Mouse (Mus musculus) cerebellum, postnatal 25 days (tissue): ENCODE measurements around the gene Gm17349.
A peak's percentile ranks its signal among the peaks of the same experiment; 100 is the strongest.

ENCODE experiments used
- DNase-seq, 2 experiments: peaks; one replicate each; pipeline ENCODE4 v3.0.0; 2021; ENCODE audit warnings: mixed read lengths in 2 of 2

Gm17349 gene

DNA sequence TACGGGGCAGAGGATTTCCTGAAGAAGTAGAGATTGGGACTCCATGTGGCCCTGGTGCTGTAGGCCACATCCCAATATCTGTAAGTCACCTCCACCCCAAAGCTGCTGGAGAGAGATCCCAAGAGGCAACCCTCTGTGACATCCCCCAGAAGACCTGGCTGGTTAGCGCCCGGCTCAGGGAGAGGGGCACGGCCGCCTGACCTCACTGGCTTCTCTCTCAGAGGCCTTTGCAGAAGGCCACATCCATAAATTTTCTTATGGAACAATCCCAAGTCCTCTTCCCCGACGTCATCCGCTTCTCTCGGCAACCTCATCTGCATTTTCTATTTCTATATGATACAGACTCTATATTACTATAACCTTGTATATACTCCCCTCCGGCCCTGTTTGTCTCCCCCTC is 5.6 kb downstream of the Gm17349 start:
- DNase-seq: peak in 1 of 2 experiments; percentile 10

- peak; percentile 26 to 43 for DNase-seq
These were observed 6.7 kb downstream of the Gm17349 start for GRCm38 (mm10) chr15:99698533-99699085.

- no peak for DNase-seq
These were observed 8.0 kb downstream of the Gm17349 start for GRCm38 (mm10) chr15:99697309-99697708.

DNA sequence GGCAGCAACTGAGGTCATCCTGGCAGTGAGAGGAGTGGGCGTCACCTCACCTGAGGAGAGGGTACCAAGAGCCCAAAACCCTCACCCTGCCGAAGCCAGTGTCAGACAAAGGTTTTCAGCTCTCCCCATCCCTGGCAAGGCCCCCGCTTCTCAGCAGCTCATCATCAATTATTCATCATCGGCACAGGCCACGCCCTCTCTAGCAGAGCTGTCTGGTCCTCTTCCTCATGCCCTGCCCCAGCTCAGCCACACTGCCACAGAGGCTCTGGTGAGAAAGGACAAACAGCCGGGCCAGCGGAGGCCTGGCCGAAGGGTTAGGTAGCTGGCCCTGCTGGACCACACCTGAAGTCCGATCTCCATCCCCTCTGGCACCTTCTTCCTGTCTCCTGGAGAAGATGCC is 13.3 kb downstream of the Gm17349 start:
- peak in 1 of 2 experiments; percentile 28 for DNase-seq

- DNase-seq: no peak
These were observed 14.4 kb downstream of the Gm17349 start for GRCm38 (mm10) chr15:99690924-99691323.

GRCm38 (mm10) chr15:99688712-99689111 is 16.6 kb downstream of the Gm17349 start:
- peak; percentile 77 to 81 for DNase-seq

- no peak for DNase-seq
These were observed 21.1 kb downstream of the Gm17349 start for GRCm38 (mm10) chr15:99684156-99684555.

DNA sequence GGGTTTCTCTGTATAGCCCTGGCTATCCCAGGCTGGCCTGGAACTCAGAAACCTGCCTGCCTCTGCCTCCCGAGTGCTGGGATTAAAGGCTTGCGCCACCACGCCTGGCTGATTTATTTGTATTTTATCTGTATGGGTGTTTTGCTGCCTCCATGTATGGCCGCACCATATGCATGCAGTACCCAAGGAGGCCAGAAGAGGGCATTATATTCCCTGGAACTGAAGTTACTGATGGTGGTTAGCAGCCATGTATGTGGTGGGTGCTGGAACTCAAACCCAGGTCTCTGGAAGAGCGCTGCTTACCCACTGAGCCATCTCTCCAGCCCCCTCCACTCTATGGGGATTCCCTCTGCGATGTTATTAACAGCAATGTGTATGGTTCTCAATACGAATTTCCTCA is 22.4 kb downstream of the Gm17349 start:
- DNase-seq: no peak

DNA sequence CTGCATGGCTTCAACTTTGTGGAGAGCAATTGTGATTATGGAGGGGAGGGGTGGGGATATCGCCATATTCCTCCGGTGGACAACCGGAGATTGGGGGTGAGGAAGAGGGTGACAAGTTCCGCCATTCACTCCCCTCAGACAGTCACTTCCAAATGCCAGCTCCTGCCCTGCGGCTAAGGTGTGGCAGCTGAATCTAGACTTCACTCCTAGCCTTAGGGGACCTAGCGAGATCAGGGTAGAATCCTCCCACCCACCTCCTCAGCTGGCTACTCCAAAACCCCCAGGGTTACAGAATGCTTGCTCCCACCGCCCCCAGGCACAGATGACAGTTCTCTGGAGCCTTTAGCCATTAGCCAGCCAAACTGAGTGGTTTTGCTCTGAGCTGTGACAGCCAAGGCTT is 26.3 kb downstream of the Gm17349 start:
- DNase-seq: no peak

GRCm38 (mm10) chr15:99678063-99678800 is 27.1 kb downstream of the Gm17349 start:
- peak in 1 of 2 experiments; percentile 74 for DNase-seq

- no peak for DNase-seq
These were observed 28.2 kb downstream of the Gm17349 start for GRCm38 (mm10) chr15:99677089-99677488.

DNA sequence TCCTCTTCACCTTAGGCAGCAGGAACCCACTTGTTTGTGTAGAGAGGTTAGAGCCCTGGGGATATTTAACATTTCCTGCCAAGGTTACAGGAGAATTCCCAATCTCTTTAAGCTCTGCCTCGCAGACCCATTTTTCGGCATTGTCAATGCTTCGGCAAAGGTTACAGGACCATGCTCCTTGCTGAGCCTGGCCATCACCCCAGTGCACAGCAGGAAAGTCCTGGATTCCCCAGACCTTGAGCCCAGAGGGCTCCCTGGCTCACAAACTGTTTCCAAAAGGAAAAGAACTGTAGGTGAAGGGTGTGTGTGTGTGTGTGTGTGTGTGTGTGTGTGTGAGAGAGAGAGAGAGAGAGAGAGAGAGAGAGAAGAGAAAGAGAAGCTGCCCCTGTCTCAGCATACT is 30.4 kb downstream of the Gm17349 start:
- peak; percentile 63 to 68 for DNase-seq

DNA sequence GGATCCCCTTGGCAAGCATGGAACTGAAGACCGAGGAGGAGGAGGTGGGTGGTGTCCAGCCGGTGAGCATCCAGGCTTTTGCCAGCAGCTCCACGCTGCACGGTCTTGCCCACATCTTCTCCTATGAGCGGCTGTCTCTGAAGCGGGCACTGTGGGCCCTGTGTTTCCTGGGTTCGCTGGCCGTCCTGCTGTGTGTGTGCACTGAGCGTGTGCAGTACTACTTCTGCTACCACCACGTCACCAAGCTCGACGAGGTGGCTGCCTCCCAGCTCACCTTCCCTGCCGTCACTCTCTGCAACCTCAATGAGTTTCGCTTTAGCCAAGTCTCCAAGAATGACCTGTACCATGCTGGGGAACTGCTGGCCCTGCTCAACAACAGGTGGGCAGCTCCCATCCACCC is 33.5 kb downstream of the Gm17349 start:
- peak; percentile 47 to 54 for DNase-seq

DNA sequence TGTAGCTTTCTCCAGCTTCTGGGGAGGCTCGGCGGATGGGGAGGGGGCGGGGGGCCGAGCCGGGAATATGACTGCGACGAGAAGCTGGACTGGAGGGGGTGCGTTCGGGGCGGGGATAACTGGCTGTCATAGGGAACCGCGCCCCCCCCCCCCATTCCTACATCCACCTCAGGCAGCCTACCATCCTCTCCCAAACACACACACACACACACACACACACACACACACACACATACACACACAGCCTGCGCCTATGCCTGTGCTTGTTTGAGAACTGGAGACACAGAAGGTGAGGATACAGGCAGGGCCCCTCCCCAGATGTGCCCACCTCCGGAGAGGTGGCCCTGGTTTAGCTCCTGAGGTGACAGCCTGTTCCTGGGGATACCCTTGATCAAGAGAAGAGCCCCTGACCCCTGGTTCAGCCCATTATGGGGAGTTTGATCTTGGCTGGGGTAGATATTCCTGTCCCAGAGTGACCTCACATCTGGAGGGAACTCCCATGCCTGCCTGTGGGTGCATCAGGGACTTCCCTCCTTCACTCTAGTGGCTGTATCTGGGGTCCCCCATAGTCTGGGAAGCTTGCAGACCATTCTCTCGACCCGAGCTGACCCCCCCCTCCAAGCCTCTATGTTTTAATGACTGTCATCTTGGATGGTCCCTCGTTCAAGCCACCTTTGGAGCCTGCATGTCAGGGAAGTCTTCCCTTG is 34.2 kb downstream of the Gm17349 start:
- peak; percentile 52 to 62 for DNase-seq

GRCm38 (mm10) chr15:99670154-99670821 is 35.0 kb downstream of the Gm17349 start, which contains the start of gene Asic1:
Asic1 (plus strand) TSS chr15:99670368.
- peak; percentile 87 to 90 for DNase-seq

DNA sequence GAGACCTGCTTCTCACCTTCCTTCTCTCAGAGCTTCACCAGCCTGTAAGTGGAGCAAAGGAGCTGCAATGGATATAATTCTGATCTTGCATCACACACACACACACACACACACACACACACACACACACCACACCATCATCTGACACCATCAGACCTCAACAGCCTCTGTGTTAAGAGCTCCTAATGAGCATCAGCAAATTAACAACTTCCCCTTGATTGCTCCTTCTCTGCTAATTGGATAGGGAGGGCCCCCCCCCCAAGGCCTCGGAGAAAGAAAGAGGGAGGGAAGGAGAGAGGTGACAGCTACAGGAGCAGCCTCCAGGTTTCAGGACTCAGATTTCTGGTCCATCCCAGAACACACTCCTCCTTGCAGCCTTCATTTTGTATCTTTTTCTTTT is 35.9 kb downstream of the Gm17349 start:
- peak in 1 of 2 experiments; percentile 31 for DNase-seq

- peak; percentile 88 to 92 for DNase-seq
These were observed 36.4 kb downstream of the Gm17349 start for GRCm38 (mm10) chr15:99668881-99669280.

GRCm38 (mm10) chr15:99667544-99667943 is 37.7 kb downstream of the Gm17349 start:
- no peak for DNase-seq

DNA sequence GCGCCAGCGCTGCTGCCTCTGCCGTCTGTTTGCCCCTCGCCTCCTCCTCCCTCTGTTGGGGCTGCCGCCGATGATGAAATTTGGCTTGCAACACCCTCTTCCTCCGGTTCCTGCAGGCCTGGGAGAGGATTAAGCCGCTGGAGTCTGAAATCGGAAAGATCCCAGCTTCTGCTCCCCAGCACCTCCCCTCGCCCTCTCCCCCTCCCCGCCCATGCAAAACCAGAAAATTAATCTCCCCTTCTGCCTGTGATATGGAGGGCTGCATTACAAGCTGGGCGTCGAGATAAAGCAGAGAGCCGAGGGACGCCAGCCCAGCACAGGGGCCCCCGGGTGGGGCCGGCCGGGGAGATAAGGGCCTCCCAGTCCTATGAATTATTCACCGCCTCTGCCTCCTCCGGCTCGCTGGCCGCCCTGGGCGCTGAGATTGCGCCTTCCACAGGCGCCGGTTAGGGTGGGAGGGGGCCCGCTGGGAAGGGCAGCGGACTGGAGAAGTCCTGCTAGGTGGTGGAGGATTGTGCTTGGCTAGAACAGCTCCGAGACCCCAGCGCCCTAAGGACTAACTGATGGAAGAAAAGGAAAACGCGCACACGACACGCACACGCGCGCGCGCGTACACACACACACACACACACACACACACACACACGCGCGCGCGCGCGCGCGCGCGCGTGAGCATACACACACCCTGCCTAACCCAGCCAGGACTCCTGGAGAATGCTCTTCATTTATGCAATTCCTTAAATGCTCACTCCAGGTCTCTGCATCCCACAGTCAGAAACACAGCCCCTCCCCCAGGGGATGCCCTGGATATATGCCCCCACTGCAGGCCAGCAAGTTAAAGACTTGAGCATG is 40.5 kb downstream of the Gm17349 start:
- DNase-seq: peak; percentile 71

- DNase-seq: peak; percentile 42 to 45
These were observed 41.2 kb downstream of the Gm17349 start for GRCm38 (mm10) chr15:99663964-99664599.

DNA sequence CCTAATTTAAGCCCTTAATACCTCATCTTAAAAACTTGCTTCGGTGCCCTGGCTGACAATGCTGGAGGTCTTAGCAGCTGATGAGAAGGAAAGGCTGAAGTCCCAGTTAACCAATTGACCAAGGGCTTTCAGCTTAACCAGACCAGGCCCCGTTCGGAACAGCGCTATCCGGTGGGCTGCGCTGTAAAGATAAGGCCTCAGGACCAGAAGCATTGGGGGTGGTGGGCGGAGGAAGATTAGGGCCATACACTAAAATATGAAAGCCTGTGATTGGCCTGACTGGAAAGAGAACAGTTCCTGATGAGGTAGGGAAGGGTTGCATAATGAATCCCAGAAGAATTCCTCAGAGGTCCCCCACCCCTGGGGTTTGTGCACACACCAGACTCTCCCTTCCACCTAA is 42.9 kb downstream of the Gm17349 start:
- no peak for DNase-seq
